Mouse (Mus musculus) left cerebral cortex, adult 9 months (tissue): ENCODE results near the gene Slc46a3.

Experiments
- DNase-seq, 2 experiments: peaks; one replicate each; pipeline ENCODE4 v3.0.0; 2022; ENCODE audit warnings: low spot score in 2 of 2

The Slc46a3 gene

DNA sequence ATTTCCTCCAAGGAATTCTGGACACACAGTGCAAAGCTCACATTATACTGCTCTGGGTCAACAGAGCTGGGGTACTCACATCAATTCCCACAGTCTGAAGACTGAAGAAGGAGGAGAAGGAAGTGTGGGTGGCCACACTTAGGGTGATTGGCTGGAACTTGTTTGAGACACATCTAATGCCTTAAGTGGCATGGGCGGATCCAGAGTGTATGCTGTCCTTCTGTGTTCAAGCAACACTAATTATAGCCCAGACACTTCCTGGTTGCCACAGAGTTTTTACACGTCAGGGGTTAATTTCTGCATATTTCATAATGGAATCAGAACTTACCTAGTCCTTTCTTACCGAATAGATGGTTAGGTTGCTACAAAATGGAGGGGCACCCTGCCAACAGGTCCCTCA, 49.3 kb downstream of the Slc46a3 start:
- DNase-seq = no peak

DNA sequence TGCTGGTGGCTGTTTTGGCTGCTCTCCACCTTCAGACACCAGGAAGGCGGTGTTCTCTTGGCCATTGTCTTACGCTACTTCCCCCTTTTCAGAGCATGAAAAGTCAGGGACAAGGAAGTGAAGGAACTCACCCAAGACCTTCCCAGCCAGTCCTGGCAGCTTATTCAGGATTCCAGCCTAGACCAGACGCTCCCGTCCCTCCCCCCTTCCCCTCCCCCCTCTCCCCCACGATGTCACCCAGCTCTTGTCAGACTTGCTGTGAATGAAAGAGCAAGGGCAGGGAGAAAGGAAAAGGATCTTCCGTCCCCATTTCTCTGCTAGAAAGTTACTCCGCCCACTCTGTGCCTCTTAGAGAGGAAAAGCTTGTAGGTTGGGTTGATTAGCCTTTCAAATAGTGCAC, 51.3 kb downstream of the Slc46a3 start:
- no peak for DNase-seq

DNA sequence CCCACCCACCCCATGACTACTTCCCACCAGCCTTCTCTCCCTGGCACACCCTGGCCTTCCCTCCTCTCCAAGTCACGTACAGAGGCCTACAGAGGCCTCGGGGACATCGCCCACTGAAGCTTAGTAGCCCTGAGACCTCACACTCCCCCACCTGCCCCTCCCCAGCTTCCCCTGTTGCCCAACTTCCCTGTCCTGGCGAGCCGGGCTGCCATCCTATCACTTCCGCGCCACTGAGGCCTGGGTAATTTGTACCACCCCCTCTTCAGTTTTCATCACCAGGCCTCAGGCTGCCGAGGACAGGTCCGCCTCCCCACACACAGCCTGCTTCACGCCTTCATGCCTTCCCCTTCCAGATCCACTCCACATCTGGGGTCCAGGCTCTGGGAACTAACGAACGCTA, 55.2 kb downstream of the Slc46a3 start:
- DNase-seq = no peak

DNA sequence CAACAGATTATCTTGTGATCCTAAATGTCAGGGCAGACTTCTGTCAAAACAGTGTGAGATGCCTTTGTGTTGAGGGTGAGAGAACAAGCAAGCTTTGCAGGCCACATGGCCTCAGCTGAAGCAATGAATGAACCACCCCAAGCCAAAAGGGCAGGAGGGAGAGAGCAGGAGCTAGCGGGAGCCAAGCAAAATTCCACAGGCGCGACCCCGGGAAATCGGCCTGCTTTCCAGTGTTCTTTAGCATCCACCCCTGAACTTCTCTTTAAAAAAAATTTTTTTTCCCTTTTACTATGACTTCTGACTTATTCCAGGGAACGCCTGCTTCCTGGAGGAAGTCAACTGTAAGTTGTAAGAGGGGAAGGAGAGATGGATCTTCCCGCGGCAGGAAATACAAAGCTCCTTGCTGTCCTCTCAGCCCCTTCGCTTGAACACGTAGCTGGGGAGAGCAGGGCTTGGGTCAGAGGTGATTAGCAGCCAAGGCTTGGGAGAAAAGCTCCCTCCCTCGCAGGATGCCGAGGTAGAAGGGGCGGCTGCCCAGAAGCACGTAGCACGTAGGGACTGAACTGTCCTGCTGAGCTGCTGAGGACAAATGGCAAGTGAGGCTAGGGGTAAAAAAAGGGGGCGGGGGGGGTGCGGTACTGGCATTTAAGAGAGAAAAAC, 59.6 kb downstream of the Slc46a3 start:
- no peak for DNase-seq

DNA sequence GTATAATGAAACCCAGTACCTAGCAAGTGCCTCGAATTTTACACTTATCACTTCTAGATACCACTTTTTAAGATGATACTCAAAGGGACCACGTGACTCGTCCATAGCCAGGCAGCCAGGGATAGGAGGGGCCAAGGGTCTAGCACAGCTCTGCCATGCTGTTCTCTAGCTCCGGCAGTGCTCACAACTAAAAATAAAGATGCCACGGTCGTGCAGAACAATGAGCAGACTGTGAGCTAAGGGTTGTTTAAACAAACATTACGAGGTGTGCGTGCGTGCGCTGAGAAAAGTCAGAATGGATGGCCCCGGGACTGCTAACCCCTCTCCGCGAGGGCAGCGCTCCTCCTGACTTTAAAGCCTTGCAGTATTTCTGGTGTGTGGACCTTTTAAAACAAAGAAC, 61.8 kb downstream of the Slc46a3 start:
- DNase-seq = no peak

- DNase-seq = no peak
Observed at GRCm38 (mm10) chr5:147828846-147829245, 65.8 kb downstream of the Slc46a3 start.
